Mouse (Mus musculus): Measurements from ENCODE around the gene Slc36a1.

DNA sequence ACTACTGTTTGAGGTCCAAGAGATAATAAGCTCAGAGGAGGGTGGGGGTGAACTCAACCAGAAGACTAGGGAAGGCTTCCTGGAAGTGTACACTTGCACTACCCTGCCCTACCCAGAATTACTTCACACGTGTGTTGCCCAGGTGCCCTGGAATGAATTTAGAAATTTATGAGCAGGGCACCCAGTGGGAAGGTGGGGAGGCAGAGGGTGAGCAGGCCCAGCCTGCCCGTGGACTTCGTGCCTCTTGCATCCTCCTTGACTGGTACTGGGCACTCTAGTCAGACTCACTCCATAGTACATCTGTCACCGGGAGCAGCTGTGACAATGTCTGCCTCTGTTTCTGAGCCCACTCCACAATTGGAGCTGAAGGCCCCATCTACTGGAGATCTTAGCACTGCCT is 9.4 kb downstream of the Slc36a1 start:
- TF ChIP-seq POLR2A (IDR thresholded peaks at IDR 0.05; ENCODE audit: insufficient read depth, low read length) (no peak), CTCF (IDR thresholded peaks at IDR 0.05; ENCODE audit: low read depth, low read length) (no peak), EP300 (IDR thresholded peaks at IDR 0.05; ENCODE audit: insufficient read depth, low read depth, low read length) (no peak)

Data from ES-Bruce4 (cell line).